Mouse (Mus musculus): ENCODE measurements at regions not wholly inside any gene's neighbourhood (a gene's known extent, or its start where the extent isn't known, plus 50 kb on each side); places are given as distances from the start of the nearest gene placed in this dataset.

DNA sequence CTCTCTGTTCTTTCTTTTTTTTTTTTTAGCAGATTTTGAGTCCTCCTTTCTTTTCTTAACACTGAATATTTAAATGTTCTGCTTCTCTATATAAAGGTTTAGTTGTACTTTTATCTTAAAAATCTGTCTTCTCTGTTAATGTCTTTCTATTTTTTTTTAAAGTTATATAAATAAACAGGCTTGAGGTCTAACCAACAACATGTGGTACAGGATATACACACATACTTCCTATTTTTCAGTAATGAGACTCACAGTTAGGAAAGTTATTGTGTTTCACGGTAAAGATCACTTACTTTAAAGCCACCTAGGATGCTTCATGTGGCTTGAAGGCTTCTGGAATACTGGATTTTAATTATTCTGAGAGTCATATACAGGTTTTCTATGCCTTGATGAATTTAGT lies 518.9 kb upstream of the Cited2 start:
- in situ Hi-C loops (cut with MboI; ENCODE audit: low pct_unique_long_range_greater_than_20kb in 1 of 2, low sequenced_read_pairs in 2 of 2, unreplicated experiment in 1 of 2): no loop called here

DNA sequence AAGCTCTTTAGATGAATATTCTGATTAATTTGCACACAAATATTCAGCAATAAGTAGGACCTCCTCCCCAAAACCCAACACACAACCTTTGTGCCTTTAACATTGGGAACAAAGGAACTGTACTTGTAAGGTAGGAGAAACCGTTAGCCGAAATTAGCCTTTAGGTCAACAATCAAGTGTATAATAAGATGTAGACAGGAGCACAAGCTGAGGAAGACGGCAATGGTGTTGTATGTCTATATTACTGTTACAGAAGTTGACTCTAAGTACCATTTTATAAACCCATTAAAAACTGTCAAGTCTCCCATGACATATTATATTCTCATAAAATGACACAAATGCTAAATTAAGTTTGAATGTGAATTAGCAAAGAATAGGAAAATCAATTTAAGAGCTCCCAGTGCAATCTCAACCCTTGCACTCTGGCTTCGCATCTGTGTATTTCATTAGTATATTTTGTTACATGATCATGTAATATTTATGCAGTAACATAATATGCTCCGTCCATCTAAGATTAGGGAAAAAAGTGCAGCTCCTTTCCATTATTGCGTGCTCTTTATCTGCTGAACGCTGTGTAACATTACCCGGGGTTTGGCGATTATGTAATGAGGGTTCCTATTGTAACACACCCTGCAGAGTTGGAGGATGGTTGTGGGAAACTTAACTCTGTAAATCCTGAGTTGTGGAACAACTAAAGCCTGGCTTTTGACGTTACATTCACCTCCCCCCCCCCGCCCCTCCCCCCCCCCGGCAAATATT lies 510.3 kb upstream of the Cited2 start:
- in situ Hi-C loops (cut with MboI; ENCODE audit: low pct_unique_long_range_greater_than_20kb in 1 of 2, low sequenced_read_pairs in 2 of 2, unreplicated experiment in 1 of 2): no loop called here

DNA sequence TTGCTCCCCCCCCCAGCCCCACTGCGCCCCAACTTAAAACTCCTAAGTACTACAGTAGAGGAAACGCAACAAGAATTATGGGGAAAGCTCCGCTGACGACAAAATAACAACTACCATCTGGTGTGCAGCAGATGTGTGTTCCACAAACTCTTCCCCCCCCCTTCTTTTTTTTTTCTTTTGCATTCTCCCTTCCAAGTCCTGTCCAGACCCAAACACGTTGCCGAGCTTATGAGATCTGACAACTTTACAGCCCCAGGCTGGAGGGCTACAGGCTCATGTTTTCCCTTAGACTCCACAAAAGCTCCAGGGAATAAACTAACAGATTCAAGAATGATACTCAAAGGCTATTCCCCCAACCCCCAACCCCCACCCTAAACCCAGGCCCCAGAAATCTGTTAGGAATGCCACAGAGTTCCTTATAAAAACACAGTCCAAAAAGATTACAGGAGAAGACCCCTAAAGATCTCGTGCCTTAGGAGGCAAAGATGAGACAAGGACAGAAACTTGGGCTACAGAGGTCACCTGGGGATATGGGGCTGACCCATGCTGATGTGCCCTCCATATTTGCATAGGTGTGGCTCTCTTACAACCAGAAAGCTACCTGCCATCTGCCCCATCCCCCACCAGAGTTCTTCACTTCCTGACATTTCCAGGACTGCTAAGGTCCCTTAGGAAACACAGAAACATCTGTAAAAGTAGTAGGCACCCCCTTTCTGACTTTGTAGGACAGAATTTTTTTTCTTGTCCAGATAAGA lies 509.5 kb upstream of the Cited2 start:
- in situ Hi-C loops (cut with MboI; ENCODE audit: low pct_unique_long_range_greater_than_20kb in 1 of 2, low sequenced_read_pairs in 2 of 2, unreplicated experiment in 1 of 2): no loop called here

DNA sequence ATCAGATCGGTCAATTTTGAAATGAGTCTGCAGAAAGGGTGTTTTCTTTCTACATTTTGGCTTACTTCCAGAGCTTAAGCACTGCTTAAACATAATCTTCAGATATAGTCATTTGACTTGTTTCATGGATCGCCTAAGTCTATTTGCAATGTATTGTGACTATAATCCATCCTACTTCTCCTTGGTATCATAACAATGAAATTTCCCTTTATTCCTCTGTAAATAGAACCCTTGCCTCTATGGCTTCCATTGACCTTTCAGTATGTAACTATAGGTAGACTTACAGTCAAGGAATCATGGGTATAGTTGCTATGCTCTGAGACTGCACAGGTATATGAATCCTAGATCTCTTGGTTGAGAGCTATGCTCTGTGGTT lies 509.0 kb upstream of the Cited2 start:
- in situ Hi-C loops (cut with MboI; ENCODE audit: low pct_unique_long_range_greater_than_20kb in 1 of 2, low sequenced_read_pairs in 2 of 2, unreplicated experiment in 1 of 2): no loop called here

- in situ Hi-C loops (cut with MboI; ENCODE audit: low pct_unique_long_range_greater_than_20kb in 1 of 2, low sequenced_read_pairs in 2 of 2, unreplicated experiment in 1 of 2): no loop called here
These were observed 508.0 kb upstream of the Cited2 start for GRCm38 (mm10) chr10:17215029-17215428.

GRCm38 (mm10) chr10:17221495-17221894 lies 501.5 kb upstream of the Cited2 start:
- in situ Hi-C loops (cut with MboI; ENCODE audit: low pct_unique_long_range_greater_than_20kb in 1 of 2, low sequenced_read_pairs in 2 of 2, unreplicated experiment in 1 of 2): no loop called here

- in situ Hi-C loops (cut with MboI; ENCODE audit: low pct_unique_long_range_greater_than_20kb in 1 of 2, low sequenced_read_pairs in 2 of 2, unreplicated experiment in 1 of 2): no loop called here
These were observed 497.3 kb upstream of the Cited2 start for GRCm38 (mm10) chr10:17225727-17226126.

GRCm38 (mm10) chr10:17230040-17230818 lies 492.8 kb upstream of the Cited2 start:
- in situ Hi-C loops (cut with MboI; ENCODE audit: low pct_unique_long_range_greater_than_20kb in 1 of 2, low sequenced_read_pairs in 2 of 2, unreplicated experiment in 1 of 2): no loop called here

DNA sequence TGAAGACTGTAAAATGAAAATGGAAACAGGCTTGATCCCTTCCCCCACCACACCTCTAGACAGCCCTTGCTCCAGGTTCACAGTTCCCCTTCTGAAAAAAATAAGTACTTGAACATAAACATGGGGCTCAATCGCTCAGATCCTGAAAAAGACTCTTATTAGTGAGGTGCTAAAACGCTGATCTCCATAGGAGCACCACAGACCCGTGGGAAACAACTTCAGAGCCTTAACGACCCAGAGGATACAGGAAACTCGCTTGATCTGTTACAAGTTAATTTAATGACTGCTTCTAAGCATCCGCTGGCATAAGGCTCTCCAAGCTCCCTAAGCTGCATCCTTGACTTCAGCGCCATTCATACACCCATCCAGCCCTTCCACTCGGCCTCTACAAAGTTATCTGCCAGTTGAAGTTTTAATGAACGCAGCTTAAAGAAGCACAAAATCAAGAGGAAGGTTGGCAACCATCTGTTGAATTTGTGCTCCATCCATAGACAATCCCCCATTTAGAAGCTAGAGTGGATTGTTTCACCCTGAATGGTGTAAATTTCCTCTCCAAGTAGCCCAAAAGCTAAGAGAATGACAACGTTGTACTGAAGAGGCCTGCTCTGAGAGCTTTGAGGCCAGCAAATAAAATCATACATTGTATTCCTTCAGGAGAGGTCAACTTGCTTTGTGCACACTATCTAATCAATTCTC lies 486.9 kb upstream of the Cited2 start:
- in situ Hi-C loops (cut with MboI; ENCODE audit: low pct_unique_long_range_greater_than_20kb in 1 of 2, low sequenced_read_pairs in 2 of 2, unreplicated experiment in 1 of 2): no loop called here

DNA sequence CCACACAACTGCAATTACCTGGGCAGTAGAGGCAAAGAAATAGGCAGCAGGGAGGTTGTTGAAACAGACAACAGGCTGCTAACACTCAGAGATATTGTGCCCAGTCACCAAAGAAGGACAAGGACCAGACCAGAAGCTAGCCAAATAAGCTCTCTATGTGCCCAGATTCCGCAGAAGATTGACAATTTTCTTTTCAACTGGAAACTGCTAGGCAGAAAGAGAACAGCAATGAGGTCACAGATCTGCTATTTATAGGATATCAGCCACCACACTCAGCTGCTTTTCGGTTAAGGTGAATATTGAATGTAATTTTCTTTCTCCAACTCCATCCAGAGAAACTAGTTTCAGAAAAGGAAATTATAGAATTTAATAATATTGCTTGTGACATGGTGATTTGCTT lies 486.3 kb upstream of the Cited2 start:
- in situ Hi-C loops (cut with MboI; ENCODE audit: low pct_unique_long_range_greater_than_20kb in 1 of 2, low sequenced_read_pairs in 2 of 2, unreplicated experiment in 1 of 2): no loop called here

DNA sequence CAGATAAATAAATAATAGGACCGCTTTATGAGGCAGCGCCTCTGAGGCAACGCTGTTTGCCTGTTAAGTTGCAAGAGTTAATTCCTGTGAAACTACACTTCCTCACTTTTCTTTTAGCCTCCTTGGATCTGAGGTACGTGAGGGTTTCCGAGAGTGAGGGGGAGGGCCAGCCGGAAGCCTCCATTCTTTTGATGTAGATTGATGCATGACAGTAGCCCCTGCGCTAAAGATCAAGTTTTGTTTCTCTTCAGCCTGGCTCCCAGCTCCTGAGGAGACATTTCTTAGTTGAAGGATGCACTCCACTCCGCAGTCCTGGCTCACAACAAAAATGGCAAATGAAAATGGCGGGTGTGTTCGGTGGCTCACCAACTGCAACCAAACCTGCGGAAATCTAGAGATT lies 485.6 kb upstream of the Cited2 start:
- in situ Hi-C loops (cut with MboI; ENCODE audit: low pct_unique_long_range_greater_than_20kb in 1 of 2, low sequenced_read_pairs in 2 of 2, unreplicated experiment in 1 of 2): no loop called here

GRCm38 (mm10) chr10:17237918-17238850 lies 484.8 kb upstream of the Cited2 start:
- in situ Hi-C loops (cut with MboI; ENCODE audit: low pct_unique_long_range_greater_than_20kb in 1 of 2, low sequenced_read_pairs in 2 of 2, unreplicated experiment in 1 of 2): no loop called here

DNA sequence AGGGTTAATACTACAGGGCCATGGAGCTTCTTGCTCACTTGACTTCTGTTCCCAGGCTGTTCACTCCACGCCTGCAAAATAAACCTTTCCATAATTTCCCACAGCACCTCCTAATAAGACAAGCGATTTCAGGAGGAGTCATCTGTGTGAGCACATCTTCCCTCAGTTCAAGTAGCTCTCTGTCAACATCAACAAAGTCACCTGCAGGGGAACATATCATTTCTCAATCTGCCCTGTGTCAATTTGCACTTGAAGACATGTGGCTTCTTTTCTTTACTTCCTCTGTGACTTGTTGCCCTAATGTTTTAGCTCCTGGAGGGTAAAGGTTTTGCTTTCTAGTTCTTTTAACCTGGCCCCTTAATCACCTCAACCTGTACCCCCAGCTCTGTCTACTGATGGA lies 474.7 kb upstream of the Cited2 start:
- in situ Hi-C loops (cut with MboI; ENCODE audit: low pct_unique_long_range_greater_than_20kb in 1 of 2, low sequenced_read_pairs in 2 of 2, unreplicated experiment in 1 of 2): no loop called here

GRCm38 (mm10) chr10:17253040-17253439 lies 470.0 kb upstream of the Cited2 start:
- in situ Hi-C loops (cut with MboI; ENCODE audit: low pct_unique_long_range_greater_than_20kb in 1 of 2, low sequenced_read_pairs in 2 of 2, unreplicated experiment in 1 of 2): no loop called here

- in situ Hi-C loops (cut with MboI; ENCODE audit: low pct_unique_long_range_greater_than_20kb in 1 of 2, low sequenced_read_pairs in 2 of 2, unreplicated experiment in 1 of 2): no loop called here
These were observed 462.9 kb upstream of the Cited2 start for GRCm38 (mm10) chr10:17260154-17260553.

DNA sequence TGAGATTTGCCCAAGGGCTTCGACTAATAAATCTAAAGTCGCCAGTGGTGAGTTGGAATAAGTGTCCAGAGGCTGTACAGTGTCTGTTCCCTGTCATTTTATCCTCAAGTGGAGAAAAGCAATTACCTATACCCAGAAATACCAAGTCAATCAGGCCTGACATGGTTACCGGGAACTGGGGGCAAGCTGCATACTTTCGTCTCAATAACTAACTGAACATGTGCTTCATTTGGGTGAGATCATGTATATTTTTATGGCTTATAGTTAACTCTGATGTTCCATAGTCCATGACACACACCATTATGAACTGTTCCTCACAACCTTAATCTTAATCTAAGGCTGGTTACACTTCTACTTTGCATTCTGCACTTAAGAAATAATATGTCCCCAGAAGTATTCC lies 462.4 kb upstream of the Cited2 start:
- in situ Hi-C loops (cut with MboI; ENCODE audit: low pct_unique_long_range_greater_than_20kb in 1 of 2, low sequenced_read_pairs in 2 of 2, unreplicated experiment in 1 of 2): no loop called here

DNA sequence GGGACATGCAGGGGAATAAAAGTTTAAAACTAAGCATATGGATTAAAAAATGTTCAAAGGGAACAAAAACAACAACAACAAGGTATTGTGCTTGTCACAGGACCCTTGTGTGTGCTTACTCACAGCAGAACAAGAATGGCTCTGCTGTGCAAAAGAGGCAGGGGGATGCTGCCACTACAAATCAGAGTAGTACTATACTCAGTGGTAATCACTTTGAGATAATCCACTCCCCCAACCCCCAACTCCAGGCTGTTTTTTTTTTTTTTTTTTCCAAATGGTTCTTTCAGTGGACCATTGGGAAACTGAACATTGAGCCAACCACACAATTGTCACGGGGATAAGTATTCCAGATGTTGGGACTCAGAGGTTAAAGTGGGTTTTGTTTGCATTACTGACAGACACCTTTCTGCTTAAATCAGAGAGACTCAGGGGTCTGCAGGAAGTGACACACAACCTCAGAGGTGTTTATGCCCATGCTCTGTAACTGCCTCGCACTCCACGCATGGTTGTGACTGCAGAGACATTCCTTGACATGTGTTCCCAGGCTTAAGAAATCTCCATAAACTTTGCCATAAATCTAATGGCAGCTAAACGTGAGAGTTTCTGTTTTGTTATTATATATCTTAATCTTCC lies 461.7 kb upstream of the Cited2 start:
- in situ Hi-C loops (cut with MboI; ENCODE audit: low pct_unique_long_range_greater_than_20kb in 1 of 2, low sequenced_read_pairs in 2 of 2, unreplicated experiment in 1 of 2): no loop called here

Data from mouse embryonic stem cell (cell line).